Mouse (Mus musculus) v-Abl transformed pro-B cells (cell line): ENCODE measurements around the gene Pgbd1.
"Not testable (repeated sequence)": the region's sequence is repeated elsewhere in the genome, so short reads cannot be mapped to it uniquely, and the experiment has no call there.

Source experiments
- in situ Hi-C, 2 experiments: fragments of 400-800 bp; cut with MboI; formaldehyde crosslinking; loops; one replicate each; pipeline ENCODE4 v1.15.1; 2025; ENCODE audit not compliant: unreplicated experiment in 2 of 2

Gene Pgbd1

DNA sequence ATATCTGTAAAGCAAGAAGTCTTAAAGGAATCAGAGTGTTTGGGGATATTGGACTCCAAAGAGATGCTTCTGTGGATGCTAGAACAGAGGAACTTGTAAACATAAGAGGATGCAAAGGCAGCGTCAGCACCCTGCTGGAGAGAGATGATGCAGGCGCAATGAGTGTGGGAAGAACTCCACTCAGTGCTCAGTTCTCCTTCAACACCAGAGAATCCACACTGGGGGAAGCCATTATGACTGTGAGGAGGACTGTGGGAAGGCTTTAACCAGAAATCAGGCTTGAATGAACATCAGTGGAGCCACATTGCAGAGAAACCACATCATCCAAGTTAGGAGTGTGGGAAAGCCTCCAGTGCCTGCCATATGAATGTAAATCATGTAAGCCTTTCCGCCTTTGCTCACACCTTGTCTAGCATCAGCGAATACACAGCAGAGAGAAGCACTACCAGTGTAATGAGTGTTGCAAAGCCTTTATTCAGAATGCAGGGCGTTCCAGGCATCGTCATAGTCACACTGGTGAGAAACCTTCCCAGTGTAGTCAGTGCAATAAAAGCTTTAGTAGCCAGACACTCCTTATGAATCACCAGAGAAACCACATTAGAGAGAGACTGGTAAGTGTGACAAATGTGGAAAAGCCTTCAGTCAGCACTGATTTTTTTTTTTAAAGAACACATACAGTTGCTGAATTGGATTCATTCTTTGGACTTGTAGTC, 23.4 kb downstream of the Pgbd1 start:
- in situ Hi-C loops = no loop called here

DNA sequence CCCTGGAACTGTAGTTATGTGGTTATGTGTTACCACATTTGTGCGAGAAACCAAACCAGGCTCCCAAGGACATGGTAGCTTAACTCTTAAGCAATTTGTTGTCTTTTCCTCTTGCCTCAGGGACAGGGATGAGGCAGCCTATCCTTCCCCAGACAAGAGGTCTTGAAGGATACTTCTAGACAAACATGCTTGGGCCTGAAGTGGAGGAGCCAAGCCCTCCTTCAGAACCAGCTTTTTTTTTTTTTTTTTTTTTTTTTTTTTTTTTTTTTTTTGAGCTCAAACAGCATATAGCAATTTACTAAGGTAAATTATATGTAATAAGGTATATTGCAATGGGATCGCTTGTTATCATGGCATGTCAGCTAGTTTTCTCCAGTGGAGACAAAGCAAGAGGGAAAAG, 25.1 kb downstream of the Pgbd1 start:
- in situ Hi-C loops = no loop called here

DNA sequence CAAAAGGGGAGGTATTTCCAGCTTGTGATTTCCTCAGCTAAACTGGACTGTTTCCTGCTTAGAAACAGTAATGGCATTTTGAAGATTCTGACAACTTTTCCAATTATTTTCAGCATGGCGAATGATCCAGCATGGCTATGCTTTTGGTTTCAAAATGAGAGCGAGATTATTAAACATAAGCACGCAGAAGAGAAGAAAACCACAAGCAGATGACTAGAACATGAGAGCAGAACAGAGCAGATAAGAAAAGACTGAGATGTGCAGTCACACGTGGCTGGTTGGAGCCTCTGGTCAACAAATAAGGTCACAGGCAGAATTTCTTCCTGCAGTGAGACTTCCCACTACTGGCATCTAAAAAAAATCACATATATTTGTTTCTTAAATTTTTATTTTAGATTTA, 25.6 kb downstream of the Pgbd1 start:
- in situ Hi-C loops = no loop called here

DNA sequence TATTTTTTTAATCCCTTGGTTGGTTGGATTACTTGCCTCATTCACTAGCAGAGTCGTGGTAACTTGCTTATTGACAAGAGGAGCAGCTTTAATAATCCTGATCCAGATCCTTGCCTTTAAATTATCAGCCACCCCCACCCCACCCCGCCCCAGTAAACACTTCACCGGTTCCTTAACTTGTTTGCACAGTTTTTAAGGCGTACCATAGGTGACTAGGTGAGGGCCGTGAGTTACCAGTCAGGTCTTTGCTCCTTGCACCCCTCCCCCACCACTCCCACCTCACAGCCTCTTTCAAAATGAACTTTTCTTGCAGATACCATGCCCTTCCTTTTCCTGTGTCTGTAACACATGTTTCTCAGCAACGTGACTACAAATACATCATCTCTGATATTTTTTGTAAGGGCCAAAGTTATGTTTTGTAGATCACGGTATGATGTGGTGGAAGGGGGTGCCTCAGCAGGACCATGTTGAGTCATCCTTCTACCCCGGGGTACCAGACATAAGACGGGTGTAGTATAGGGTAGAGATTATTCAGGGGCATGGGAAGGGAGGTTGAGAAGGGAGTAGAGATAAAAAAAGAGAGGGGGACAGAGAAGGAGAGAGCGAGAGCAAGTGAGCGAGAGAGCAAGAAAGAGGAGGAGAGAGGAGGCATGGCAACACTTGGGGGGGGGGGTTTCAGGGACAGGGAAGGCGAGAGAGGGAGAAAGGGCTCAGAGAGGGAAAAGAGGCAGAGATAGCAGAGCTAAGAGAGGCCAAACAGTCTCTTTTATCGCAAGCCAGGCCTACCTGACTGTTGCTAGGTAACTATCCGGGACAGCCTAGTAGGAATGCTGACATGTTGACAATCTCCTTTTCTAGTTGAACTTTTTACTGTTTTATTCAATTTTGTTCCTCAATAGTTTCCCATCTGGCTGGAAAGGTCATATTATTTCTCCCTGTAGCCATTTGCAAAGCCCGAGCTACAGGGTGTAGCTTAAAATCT, 26.3 kb downstream of the Pgbd1 start:
- in situ Hi-C loops = no loop called here

DNA sequence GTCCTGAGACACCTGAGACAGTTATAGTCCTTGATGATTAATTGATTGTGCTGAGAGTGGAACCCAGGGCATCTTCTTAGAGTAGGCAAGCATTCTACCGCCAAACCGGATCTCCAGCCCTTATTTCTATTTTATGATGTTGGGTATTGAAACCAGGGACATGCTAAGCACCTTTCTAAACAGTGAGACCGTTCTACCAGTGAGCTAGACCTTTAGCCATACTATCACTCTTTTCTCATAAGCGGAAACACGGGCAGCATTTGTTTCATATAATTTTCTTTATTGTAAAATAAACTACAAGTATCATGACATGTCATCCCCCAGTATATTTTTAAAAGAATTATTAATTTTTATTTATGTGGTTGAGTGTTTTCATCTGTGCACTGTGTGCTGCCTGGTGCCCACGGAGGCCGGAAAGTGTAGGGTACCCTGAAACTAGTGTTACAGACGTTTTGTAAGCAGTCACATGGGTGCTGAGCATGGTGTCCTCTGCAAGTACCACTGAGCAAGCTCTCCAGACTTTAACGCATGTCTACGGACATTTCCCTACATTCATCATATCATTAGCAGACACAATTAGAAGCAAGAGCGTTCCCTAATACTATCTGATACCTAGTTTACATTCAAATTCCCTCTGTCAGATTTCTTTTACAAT, 31.9 kb downstream of the Pgbd1 start:
- in situ Hi-C loops = loop anchor here in 1 of 2 experiments (5.0 to 10.0 kb wide), 2 partner anchors 247 to 296 kb away; no protein-coding TSS in a partner anchor

DNA sequence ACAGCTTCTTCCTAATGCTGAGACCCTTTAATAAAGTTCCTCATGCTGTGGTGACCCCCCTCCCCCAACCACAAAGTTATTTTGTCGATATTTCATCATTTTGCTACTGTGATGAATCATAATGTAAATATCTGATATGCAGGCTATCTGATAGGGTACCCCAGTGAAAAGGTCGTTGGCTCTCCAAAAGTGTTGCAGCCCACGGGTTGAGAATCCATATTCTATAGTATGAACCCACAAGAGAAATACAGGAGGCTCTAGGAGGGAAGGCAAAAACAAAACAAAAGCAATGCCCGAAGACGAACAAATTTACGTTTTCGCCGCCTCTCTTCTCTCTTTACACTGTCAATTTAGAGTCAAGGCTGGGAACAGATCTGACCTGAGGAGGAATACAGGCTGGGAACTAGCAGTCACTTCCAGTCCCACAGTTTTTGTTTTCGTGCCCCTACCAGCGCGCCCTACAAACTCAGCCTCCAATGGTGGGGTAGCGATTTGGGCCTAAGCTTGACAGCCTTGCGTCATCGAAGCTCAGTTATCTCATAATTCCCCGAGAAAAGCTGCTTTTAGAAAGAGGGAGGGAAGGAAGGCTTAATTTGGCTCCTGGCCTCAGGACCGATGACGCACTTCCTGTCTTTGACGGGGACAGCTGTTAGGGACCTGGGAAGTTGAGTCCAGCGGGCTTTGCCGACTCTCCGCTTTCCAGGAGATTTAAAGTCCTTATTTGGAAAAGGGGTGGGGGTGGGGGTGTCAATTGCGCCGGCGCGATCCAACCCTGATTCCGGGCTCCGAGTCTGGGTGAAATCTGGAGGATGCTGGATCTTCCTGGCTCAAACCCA, 32.7 kb downstream of the Pgbd1 start:
- in situ Hi-C loops = loop anchor here in 1 of 2 experiments (5.0 to 10.0 kb wide), 2 partner anchors 246 to 297 kb away; no protein-coding TSS in a partner anchor

DNA sequence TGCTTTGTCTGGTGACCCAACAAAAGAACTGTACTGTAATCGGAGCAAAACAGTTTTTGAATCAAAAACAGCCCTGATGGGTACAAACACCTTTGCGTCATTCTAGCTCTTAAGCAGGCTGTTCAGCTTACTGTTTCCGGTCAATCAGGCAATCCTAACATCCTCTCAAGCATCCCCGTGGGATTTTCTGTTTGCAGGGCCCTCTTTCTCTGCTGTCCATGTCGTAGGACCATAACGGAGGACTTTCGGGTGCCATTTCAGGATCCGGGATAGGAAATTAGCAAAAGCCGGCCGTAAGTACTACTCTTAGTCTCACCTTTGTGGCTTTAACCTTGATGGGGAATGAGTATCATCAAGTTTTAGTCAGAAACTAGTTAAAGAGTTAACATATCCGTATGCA, 33.5 kb downstream of the Pgbd1 start:
- in situ Hi-C loops = loop anchor here in 1 of 2 experiments (5.0 to 10.0 kb wide), 2 partner anchors 245 to 297 kb away; no protein-coding TSS in a partner anchor

DNA sequence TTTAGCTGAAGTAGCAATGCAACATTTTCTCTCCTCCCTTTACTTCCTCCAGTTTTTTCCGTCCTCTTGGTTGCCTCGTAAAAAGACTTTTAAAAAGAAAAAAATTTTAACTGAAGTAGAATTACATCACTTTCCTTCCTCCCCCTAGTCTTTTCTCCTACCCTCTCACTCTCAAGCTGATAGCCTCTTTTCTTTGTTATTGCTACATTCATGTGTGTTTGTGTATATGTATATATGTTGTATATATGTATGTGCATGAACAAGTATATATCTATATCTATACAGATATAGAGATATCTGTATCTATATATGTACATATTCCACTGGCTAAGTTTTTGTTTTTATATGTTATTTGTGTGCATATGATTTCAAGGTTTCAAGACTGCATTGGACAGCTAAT, 38.0 kb downstream of the Pgbd1 start:
- in situ Hi-C loops = loop anchor here (5.0 to 10.0 kb wide), 5 partner anchors 49 to 302 kb away; partner anchors contain the start of genes Zkscan8 (in 1 of the 2) and Zscan26 (in 1 of the 2)

DNA sequence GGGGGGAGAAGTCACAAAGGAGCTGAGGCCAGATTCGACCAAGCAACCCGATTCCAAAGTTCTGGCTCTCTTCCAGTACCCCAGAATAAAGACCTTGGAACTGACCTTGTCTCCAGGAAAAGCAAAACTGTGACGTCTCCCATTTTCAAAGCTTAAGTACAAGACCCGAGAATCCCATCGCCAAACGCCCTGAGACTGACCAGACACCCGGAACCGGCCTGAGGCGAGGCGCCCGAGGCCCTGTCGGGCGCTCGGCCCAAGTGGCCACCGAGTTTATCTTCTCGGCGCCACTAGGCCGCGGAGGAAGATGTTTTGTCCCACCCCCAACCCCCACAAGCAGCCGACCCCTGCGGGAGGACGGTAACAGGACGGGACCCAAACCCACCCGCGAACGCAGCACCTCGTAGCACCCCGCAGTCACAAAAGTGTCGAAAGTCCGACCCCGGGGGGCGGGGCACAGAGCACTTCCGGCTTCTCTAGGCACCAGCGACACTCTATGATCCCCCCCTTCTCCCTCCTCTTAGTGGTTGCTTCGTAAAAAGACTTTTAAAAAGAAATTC, 38.5 kb downstream of the Pgbd1 start, which contains the start of gene Zkscan3:
Gene Zkscan3 (minus strand): TSS at position 469 of the 560 bp plus-strand sequence.
- in situ Hi-C loops = loop anchor here (5.0 to 10.0 kb wide), 5 partner anchors 50 to 302 kb away; partner anchors contain the start of genes Zkscan8 (in 1 of the 2) and Zscan26 (in 1 of the 2)

DNA sequence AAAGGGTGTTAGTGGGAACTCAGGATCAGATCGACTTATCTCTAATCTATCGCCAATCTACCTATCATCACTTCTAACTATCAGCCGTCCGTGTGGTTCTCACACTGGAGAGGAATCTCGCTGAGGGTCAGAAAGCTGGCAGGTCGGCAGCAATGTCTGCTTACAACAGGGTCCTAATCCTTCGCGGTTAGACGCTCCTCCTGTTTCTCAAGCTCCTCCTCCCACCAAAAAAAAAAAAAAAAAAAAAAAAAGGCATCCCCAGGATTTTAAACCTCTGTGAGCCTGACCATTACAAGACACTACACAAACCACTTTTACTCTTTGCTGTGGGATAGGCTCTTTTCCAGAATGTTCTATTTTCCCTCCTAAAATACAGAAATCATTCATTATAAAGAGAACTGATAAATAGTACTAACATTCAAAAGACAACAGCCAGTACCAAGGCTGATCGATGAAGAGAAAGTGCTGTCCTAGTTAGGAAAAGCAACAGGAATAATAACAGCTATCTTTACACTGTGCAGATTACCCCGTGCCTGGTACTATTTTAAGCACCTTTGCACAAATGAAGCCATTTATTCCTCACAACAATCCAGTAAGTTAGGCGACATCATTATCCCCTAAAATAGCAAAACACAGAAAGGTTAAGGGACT, 39.1 kb downstream of the Pgbd1 start:
- in situ Hi-C loops = loop anchor here (5.0 to 10.0 kb wide), 5 partner anchors 51 to 303 kb away; partner anchors contain the start of genes Zkscan8 (in 1 of the 2) and Zscan26 (in 1 of the 2)

DNA sequence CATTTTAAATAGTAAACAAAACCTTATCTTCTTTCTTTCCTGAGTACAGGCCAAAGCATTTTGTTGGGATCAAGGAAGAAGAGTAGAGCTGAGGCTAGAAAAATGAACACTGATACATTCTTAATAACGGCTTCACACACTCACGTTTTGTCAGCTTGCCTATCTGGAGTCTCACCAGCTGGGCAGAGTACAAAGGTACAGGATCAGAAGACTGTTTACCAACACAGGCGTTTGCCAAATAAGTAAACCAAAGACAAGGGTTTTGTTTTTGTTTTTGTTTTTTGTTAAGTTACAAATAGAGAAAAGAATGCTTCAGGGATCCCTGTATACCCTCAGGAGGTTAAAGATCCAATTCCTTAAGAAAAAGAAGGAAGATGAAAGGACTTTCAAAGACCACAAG, 39.7 kb downstream of the Pgbd1 start:
- in situ Hi-C loops = loop anchor here (5.0 to 10.0 kb wide), 5 partner anchors 51 to 304 kb away; partner anchors contain the start of genes Zkscan8 (in 1 of the 2) and Zscan26 (in 1 of the 2)

DNA sequence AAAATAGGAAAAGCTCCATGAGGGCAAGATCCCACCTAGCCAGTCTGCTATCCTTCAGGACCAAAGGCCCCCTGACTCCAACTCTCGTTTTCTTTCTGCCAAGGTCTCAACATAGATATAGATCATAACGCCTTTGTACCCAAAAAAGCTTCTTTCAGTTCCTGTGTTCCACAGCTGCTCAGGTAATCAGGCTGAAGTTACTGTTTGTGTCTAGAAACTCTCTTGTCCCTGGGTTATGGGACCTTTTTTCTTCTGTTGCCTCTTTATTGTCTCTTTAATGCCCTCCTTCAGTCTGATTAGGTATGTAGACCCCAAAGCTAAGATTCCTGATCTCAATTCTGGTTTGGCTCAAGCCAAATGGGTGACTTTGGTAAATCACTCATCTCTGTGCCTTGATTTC, 43.4 kb downstream of the Pgbd1 start:
- in situ Hi-C loops = no loop called here

DNA sequence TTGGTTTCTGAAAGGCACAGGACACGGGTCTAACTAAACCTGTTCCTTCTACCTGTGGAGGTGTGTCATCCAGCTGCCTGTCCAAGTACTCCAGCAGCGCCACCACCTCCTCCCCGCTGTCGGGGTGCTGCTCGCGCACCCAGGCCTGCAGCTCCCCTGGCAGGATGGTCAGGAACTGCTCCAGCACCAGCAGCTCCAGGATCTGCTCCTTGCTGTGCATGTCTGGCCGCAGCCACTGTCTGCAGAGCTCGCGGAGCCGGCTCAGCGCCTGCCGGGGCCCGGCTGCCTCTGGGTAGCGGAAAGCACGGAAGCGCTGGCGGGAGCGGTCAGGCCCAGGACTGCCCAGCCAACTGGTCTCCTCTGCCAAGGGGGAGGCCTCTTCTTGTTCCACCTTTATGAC, 44.8 kb downstream of the Pgbd1 start:
- in situ Hi-C loops = not testable (repeated sequence)

DNA sequence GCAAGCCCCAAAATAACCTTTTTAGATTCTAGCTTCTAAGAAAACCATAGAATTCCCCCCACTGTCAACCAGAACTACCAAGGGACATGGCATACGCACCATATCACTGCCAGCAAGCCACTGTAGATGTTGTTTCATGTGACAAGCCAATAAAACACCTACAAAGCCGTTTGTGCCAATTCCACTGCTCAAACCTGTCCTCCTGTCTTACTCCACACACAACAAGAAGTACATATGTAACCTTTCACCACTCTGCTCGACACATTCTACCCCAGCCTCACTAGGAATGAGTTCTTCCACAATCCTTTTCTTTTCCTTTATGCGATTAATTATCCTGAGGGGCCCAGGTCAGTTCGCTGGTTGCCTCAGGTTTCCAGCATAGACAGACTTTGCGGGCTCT, 45.2 kb downstream of the Pgbd1 start:
- in situ Hi-C loops = no loop called here

DNA sequence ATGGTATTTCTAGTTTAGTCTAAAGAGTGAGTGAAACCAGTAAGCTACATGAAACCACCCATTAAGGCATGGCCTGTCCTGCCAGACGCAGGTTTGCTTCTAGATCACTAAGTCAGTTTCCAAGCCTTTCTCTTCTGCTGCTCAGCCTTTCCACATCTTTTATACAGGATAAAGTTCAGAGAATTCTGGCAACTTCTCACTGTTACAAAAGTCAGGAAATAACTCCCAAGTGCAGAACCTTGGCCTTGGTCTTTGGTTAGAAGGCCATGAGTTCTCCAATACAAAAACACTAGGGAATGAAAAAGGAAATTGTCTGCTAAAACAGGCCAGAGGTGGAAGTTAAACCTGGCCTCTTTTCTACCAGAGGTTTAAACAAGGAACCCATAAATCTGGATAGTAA, 45.6 kb downstream of the Pgbd1 start:
- in situ Hi-C loops = no loop called here

DNA sequence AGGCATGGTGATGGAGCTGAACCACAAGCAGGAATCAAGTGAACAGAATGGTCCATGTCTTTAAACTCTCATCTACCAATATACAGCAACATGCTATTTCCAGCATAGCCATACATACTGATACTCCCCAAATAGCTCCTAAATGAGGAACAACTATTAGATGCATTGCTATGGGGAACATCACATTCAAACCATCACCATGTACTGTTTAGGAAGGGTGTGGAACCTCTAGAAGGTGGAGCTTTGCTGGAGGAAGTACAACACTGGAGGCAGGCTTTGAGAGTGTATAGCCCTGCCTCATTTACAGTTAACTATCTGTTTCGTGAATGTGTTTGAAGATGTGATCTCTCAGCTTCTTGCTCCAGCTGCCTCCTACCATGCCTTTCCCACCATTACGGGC, 63.1 kb downstream of the Pgbd1 start:
- in situ Hi-C loops = no loop called here

DNA sequence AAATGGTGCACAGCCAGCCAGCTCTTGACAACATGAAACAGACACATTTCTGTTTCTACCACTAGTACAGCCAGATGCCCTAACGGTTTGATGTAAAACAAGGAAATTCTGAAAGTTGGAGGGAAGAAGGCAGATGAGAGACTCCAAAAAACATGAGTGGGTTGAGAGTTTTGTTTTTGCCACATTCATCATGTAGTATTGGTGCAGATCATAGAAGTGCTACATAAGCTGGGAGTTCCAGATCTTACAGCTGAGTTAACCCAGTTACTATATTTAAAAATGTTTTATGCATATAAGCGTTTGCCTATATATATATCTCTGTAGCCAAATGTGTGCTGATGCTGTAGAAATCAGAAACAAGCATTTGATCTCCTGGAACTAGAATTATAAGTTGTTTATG, 68.2 kb downstream of the Pgbd1 start:
- in situ Hi-C loops = no loop called here
